Mouse (Mus musculus): ENCODE measurements around the gene Myom1. TPM values are rescaled to one million over a fixed set of nuclear protein-coding genes. Genes with fewer than 3 reads are reported as not detected.

Myom1 gene
- total RNA-seq, 1 experiment from 2014 or later, result 6.3 TPM

GRCm38 (mm10) chr17:70990403-70991303 lies 11.8 kb upstream of the Myom1 start:
- ATAC-seq (replicated peaks; ENCODE audit: low read depth, poor library complexity, severe bottlenecking), result peak; percentile 48

DNA sequence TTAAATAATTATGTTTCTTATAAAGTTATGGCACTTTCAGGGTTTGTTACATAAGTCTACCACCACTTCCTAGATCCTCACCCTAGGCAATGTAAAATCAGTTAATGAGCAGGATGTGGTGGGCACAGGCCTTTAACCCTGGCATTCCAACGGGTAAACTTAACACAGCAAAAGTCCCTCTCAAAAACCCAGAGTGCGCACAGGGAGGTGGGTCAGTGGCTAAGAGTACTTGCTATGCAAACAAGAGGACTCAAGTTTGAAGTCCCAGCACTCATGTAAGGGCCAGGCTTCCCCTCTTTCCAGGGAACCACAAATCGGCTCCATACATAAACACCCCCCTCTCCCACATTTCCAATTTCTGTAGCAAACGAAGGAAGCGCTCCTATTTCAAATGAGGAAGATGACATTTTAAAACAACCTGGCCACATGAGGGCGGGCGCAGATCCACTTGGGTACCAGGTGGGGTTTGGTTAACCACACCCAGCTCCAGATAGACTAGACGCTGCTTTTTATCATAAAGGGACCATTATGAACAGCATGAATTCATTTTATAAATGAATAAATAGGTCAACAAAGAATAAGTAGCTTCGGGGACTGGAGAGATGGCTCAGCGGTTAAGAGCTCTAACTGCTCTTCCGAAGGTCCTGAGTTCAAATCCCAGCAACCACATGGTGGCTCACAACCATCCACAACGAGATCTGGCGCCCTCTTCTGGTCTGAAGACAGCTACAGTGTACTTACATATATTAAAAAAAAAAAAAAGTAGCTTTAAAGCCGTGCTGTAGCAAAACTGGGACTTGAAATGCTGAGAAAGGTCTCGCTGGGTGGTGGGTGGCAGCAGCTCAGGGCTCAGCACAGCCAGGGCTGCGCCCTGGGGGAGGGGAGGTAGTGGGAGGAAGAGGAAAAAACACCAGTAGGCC lies 10.5 kb upstream of the Myom1 start:
- peak; percentile 29 for ATAC-seq (replicated peaks; ENCODE audit: low read depth, poor library complexity, severe bottlenecking)

GRCm38 (mm10) chr17:70992662-70993061 lies 9.8 kb upstream of the Myom1 start:
- no peak for ATAC-seq (replicated peaks; ENCODE audit: low read depth, poor library complexity, severe bottlenecking)

GRCm38 (mm10) chr17:70993385-70993807 lies 9.0 kb upstream of the Myom1 start:
- ATAC-seq (replicated peaks; ENCODE audit: low read depth, poor library complexity, severe bottlenecking), result no peak

- ATAC-seq (replicated peaks; ENCODE audit: low read depth, poor library complexity, severe bottlenecking), result no peak
Measured at GRCm38 (mm10) chr17:70994671-70995070, 7.8 kb upstream of the Myom1 start.

DNA sequence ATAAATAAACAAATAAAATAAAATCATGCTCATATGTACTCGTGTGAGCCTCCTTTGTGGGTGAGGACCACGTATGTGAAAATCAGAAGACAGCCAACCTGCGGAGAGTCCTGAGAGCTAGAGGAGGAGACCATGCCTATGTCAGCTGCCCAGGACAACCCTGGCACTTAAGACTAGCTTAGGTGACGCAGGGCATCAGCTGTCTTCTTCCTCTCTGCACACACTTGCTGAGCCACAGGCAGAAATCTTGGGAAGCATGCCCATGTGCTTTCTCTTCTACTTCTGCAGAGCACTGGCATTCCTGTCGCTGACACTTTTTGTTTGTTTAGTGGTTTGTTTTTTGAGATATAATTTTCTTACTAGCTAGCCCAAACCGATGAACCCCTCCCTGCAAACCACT lies 6.9 kb upstream of the Myom1 start:
- ATAC-seq (replicated peaks; ENCODE audit: low read depth, poor library complexity, severe bottlenecking), result no peak

DNA sequence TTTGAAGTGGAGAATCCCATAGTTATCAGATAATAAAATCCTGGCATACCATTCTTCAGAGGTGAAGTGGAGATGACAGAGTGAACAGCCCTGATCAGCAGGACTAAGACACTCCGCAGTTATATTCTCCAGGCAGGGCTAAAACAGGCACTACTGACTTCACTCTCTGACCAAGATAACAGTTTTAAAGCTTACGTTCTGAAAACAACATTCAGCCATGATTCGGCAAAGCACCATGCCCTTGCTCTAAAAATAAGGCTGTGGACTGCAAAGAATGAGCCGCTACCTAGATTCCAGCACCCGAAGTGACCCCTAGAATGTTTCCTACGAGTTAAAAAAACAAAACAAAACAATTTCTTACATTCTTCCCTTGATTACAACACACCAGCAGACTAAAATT lies 4.6 kb upstream of the Myom1 start:
- ATAC-seq (replicated peaks; ENCODE audit: low read depth, poor library complexity, severe bottlenecking), result no peak

DNA sequence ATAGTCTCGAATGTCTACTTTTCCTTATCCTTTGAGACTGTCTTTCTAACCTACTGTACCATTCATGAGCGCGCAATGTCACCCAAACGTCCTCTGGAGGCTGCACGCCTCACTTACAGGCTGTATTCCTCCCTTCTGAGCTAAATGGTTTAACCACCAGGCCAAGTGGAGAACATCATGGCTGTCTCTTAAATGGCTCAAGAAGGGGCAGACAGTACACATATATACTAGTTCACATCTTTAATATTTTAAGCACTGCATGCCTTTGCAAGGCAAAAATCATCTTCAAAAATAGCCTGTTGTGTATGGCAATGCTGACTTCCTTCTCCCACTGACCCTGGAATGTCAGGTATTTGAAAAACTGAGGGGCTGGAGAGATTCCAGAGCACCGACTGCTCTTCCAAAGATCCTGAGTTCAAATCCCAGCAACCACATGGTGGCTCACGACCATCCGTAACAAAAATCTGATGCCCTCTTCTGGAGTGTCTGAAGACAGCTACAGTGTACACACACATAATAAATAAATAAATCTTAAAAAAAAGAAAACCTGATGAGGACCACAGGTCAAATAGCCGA lies 3.9 kb upstream of the Myom1 start:
- ATAC-seq (replicated peaks; ENCODE audit: low read depth, poor library complexity, severe bottlenecking), result no peak

DNA sequence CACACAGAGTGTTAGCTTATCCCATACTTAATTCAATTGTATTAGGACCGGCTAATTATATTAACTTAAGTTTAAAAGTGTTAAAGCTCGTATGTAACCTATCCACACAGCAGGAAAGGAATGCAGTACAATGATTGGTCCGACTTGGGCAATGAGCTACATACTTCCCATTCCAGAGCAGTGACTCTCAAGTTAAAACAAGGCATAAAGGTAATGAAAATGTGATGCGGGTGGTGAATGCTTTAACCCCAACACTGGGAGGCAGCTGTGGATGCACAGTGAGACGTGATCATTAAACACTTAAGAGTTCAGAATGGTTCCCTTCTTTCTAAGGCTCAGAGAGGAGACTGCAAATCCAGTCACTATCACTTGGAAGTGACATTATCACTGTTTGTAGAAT lies 3.2 kb upstream of the Myom1 start:
- no peak for ATAC-seq (replicated peaks; ENCODE audit: low read depth, poor library complexity, severe bottlenecking)

- ATAC-seq (replicated peaks; ENCODE audit: low read depth, poor library complexity, severe bottlenecking), result no peak
Measured at GRCm38 (mm10) chr17:71000255-71000654, 2.2 kb upstream of the Myom1 start.

GRCm38 (mm10) chr17:71001067-71001466 lies 1.4 kb upstream of the Myom1 start:
- ATAC-seq (replicated peaks; ENCODE audit: low read depth, poor library complexity, severe bottlenecking), result no peak

GRCm38 (mm10) chr17:71001699-71002080 lies 743 bp upstream of the Myom1 start:
- peak; percentile 9; the same call in 1 of the 2 replicates for ATAC-seq (replicated peaks; ENCODE audit: low read depth, poor library complexity, severe bottlenecking)

GRCm38 (mm10) chr17:71002744-71003094 lies 286 bp downstream of the Myom1 start, which contains the start of gene Myl12a:
Gene Myl12a (minus strand): TSS chr17:71002878.
- ATAC-seq (replicated peaks; ENCODE audit: low read depth, poor library complexity, severe bottlenecking), result peak; percentile 10

- no peak for ATAC-seq (replicated peaks; ENCODE audit: low read depth, poor library complexity, severe bottlenecking)
Measured at GRCm38 (mm10) chr17:71003112-71003511, 679 bp downstream of the Myom1 start.

- ATAC-seq (replicated peaks; ENCODE audit: low read depth, poor library complexity, severe bottlenecking), result no peak
Measured at GRCm38 (mm10) chr17:71003721-71004120, 1.3 kb downstream of the Myom1 start.

GRCm38 (mm10) chr17:71004186-71004960 lies 1.9 kb downstream of the Myom1 start:
- peak; percentile 22 for ATAC-seq (replicated peaks; ENCODE audit: low read depth, poor library complexity, severe bottlenecking)

DNA sequence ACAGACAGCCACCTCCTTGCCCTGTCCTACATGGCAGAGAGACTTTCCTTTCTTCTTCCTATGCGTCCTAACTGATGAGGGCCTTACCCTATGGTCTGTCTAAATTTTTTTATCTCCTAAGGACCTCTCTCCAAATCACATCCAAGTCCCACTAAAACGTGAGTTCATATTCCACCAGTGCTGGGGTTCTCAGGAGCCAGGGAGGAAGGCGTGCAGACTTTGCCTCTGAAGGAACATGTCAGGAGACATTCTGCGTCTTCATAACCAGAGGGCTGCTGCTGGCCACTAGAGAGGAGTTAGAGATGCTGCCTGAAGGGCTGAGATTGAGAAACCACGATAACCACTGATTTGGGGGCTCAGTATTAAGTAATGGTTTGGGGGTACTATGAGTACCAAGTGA lies 4.5 kb downstream of the Myom1 start:
- no peak for ATAC-seq (replicated peaks; ENCODE audit: low read depth, poor library complexity, severe bottlenecking)

GRCm38 (mm10) chr17:71008676-71009075 lies 6.2 kb downstream of the Myom1 start:
- no peak for ATAC-seq (replicated peaks; ENCODE audit: low read depth, poor library complexity, severe bottlenecking)

- ATAC-seq (replicated peaks; ENCODE audit: low read depth, poor library complexity, severe bottlenecking), result no peak
Measured at GRCm38 (mm10) chr17:71009751-71010150, 7.3 kb downstream of the Myom1 start.

Measured in common myeloid progenitor, adult 5-6 weeks (primary cell).